9 mouse cellular contexts compared by ENCODE assay signal in genomic region chr4:45015615-45016014, GRCm38 (mm10). TPM values are rescaled to one million over a fixed set of nuclear protein-coding genes. Genes with fewer than 3 reads are reported as not detected.
DNase-seq lines count a peak whose midpoint lies in the region; ATAC-seq lines count a peak whose summit lies in the region.
"Had no signal": no experiment of that assay in that cellular context is flagged by ENCODE, and none has a peak within 500 bp of the region (broad histone marks: within the 10 kb centered on the region; RNA-seq: fewer than 3 reads in every experiment).

No protein-coding gene starts in this region.

- peaks cover 36% of the 10 kb centered on the region for H3K4me1 ChIP-seq in heart, embryonic 10.5 days
- H3K4me1 ChIP-seq in embryonic facial prominence, embryonic 13.5 days = peaks cover 26% of the 10 kb centered on the region
- peaks cover 40% of the 10 kb centered on the region for H3K4me1 ChIP-seq in midbrain, embryonic 13.5 days (replicated peaks)

- no peak for ATAC-seq in embryonic facial prominence, embryonic 13.5 days (ENCODE audit: insufficient number of reproducible peaks, insufficient read depth, low FRiP score, low TSS enrichment, low read depth)
- ATAC-seq in midbrain, embryonic 13.5 days = no peak

- H3K4me2 ChIP-seq in embryonic facial prominence, embryonic 13.5 days = no peak overlapping the region
- H3K4me2 ChIP-seq in midbrain, embryonic 13.5 days (replicated peaks) = no peak overlapping the region
- H3K4me2 ChIP-seq: liver, embryonic 15.5 days had no signal

- no peaks in the 10 kb centered on the region for H3K36me3 ChIP-seq in heart, embryonic 10.5 days
- no peaks in the 10 kb centered on the region for H3K36me3 ChIP-seq in embryonic facial prominence, embryonic 13.5 days
- no peaks in the 10 kb centered on the region for H3K36me3 ChIP-seq in midbrain, embryonic 13.5 days
- H3K36me3 ChIP-seq: liver, embryonic 15.5 days had no signal

- H3K4me3 ChIP-seq in heart, embryonic 10.5 days = no peak overlapping the region
- no peak overlapping the region for H3K4me3 ChIP-seq in embryonic facial prominence, embryonic 13.5 days
- H3K4me3 ChIP-seq in midbrain, embryonic 13.5 days (replicated peaks) = no peak overlapping the region
- H3K4me3 ChIP-seq: liver, embryonic 15.5 days had no signal

- H3K9ac ChIP-seq in embryonic facial prominence, embryonic 13.5 days = peak overlapping the region; percentile 54
- H3K9ac ChIP-seq in midbrain, embryonic 13.5 days (replicated peaks) = peak overlapping the region; percentile 32; the same call in 1 of the 2 replicates
- H3K9ac ChIP-seq: liver, embryonic 15.5 days had no signal

- H3K27ac ChIP-seq in heart, embryonic 10.5 days = no peak overlapping the region
- H3K27ac ChIP-seq in embryonic facial prominence, embryonic 13.5 days = no peak overlapping the region
- no peak overlapping the region for H3K27ac ChIP-seq in midbrain, embryonic 13.5 days
- H3K27ac ChIP-seq: liver, embryonic 15.5 days had no signal

- peak; percentile 81 for DNase-seq in heart, adult 8-10 months (ENCODE audit: low spot score)
- no peak for DNase-seq in heart, embryonic 10.5 days (ENCODE audit: low spot score)
- peak; percentile 54 to 57 for DNase-seq in B cell, adult 2 months
- DNase-seq in ZHBTc4 (ENCODE audit: low read depth, low spot score) = peak; percentile 66
- peak; percentile 36 to 82 for DNase-seq in layer of hippocampus, adult 18-20 months (ENCODE audit: low spot score in 2 of 2)
- DNase-seq in thymus, postnatal 4 days = peak; percentile 62

- H3K27me3 ChIP-seq in heart, embryonic 10.5 days (ENCODE audit: insufficient read depth, poor library complexity, severe bottlenecking) = no peaks in the 10 kb centered on the region
- no peaks in the 10 kb centered on the region for H3K27me3 ChIP-seq in embryonic facial prominence, embryonic 13.5 days
- H3K27me3 ChIP-seq in midbrain, embryonic 13.5 days = no peaks in the 10 kb centered on the region
- H3K27me3 ChIP-seq: liver, embryonic 15.5 days had no signal

- 17% methylated on average over 3 of the region's 3 CpGs for WGBS in heart, embryonic 10.5 days
- WGBS in embryonic facial prominence, embryonic 13.5 days = 12% methylated on average over 3 of the region's 3 CpGs
- WGBS in midbrain, embryonic 13.5 days = 11% methylated on average over 3 of the region's 3 CpGs

- no peaks in the 10 kb centered on the region for H3K9me3 ChIP-seq in heart, embryonic 10.5 days
- no peaks in the 10 kb centered on the region for H3K9me3 ChIP-seq in embryonic facial prominence, embryonic 13.5 days
- H3K9me3 ChIP-seq in midbrain, embryonic 13.5 days = no peaks in the 10 kb centered on the region
- H3K9me3 ChIP-seq: liver, embryonic 15.5 days had no signal

RNA-seq across cellular contexts. Expression of gene Polr1e, which starts 2.8 kb away (rescaled TPM):
- 10 to 100 TPM; 17.5 to 23.3 (median 20.6) TPM for total RNA-seq in heart, adult 8-10 months (2022)
- polyA plus RNA-seq in heart, embryonic 10.5 days (2016; fragmentation: Nextera tagmentation; extraction: Ambion mirVana) = 47.8 and 50.7 TPM in 2 replicates
- 38.8 and 48.9 TPM in 2 replicates for polyA plus RNA-seq in embryonic facial prominence, embryonic 13.5 days (2015; fragmentation: Nextera tagmentation; extraction: Ambion mirVana)
- 10 to 100 TPM in 1 of 2 experiments, 1 to 10 TPM in 1; 9.9 to 10.8 TPM for total RNA-seq in layer of hippocampus, adult 18-20 months (2021)
- 36.7 and 37.3 TPM in 2 replicates for polyA plus RNA-seq in midbrain, embryonic 13.5 days (2015; fragmentation: Nextera tagmentation; extraction: Ambion mirVana)

RNA-seq across cellular contexts. Expression of gene Zbtb5, which starts 3.4 kb away (rescaled TPM):
- total RNA-seq in heart, adult 8-10 months (2022) = 1 to 10 TPM; 3.8 to 5.2 (median 4.6) TPM
- 19.3 and 21.5 TPM in 2 replicates for polyA plus RNA-seq in heart, embryonic 10.5 days (2016; fragmentation: Nextera tagmentation; extraction: Ambion mirVana)
- 28.8 and 29.2 TPM in 2 replicates for polyA plus RNA-seq in embryonic facial prominence, embryonic 13.5 days (2015; fragmentation: Nextera tagmentation; extraction: Ambion mirVana)
- total RNA-seq in layer of hippocampus, adult 18-20 months (2021) = 1 to 10 TPM; 8.3 to 8.8 TPM
- polyA plus RNA-seq in midbrain, embryonic 13.5 days (2015; fragmentation: Nextera tagmentation; extraction: Ambion mirVana) = 52.1 and 54.8 TPM in 2 replicates

RNA-seq across cellular contexts. Expression of gene Grhpr, which starts 34.4 kb away (rescaled TPM):
- total RNA-seq in heart, adult 8-10 months (2022) = 10 to 100 TPM; 34.0 to 54.1 (median 44.9) TPM
- polyA plus RNA-seq in heart, embryonic 10.5 days (2016; fragmentation: Nextera tagmentation; extraction: Ambion mirVana) = 105 and 108 TPM in 2 replicates
- polyA plus RNA-seq in embryonic facial prominence, embryonic 13.5 days (2015; fragmentation: Nextera tagmentation; extraction: Ambion mirVana) = 47.1 and 53.2 TPM in 2 replicates
- total RNA-seq in layer of hippocampus, adult 18-20 months (2021) = 10 to 100 TPM; 31.1 to 34.2 TPM
- 20.7 and 23.0 TPM in 2 replicates for polyA plus RNA-seq in midbrain, embryonic 13.5 days (2015; fragmentation: Nextera tagmentation; extraction: Ambion mirVana)
